Mouse (Mus musculus) embryonic fibroblast, embryonic 13.5 days (primary cell): ENCODE results near the gene Zfp719.

Experiments
- CTCF ChIP-seq: IDR thresholded peaks from 2 replicates; pipeline ENCODE4 v1.5.1; 2011; ENCODE audit warnings: mild to moderate bottlenecking, control low read depth, low read length, moderate library complexity, borderline replicate concordance; ENCODE audit not compliant: insufficient read depth
- POLR2A ChIP-seq: IDR thresholded peaks from 2 replicates; pipeline ENCODE4 v1.6.1; 2011; ENCODE audit warnings: low read depth, mild to moderate bottlenecking, control low read depth, low read length, moderate library complexity

- TF ChIP-seq CTCF: no peak
- TF ChIP-seq POLR2A: no peak
Measured at GRCm38 (mm10) chr7:43532936-43533505, 46.4 kb upstream of the Zfp719 start.
